Mouse (Mus musculus): ENCODE data around the gene Ublcp1.

- TF ChIP-seq GATA1 (IDR thresholded peaks at IDR 0.05; ENCODE audit: low read length) = no peak
- TF ChIP-seq TAL1 (IDR thresholded peaks at IDR 0.05; ENCODE audit: low read length) = no peak
Measured at GRCm38 (mm10) chr11:44422337-44423111, 47.8 kb downstream of the Ublcp1 start.

All from erythroblast, embryonic 14.5 days (primary cell).